Mouse (Mus musculus) ES-Bruce4 (cell line): ENCODE data around the gene Cfap43.

Experiments
- CTCF ChIP-seq: IDR thresholded peaks from one replicate; pipeline ENCODE4 v1.8.1; 2011; ENCODE audit warnings: low read depth, low read length
- POLR2A ChIP-seq: IDR thresholded peaks from one replicate; pipeline ENCODE4 v1.8.1; 2011; ENCODE audit warnings: low read length; ENCODE audit not compliant: insufficient read depth

GRCm38 (mm10) chr19:47696411-47696810 is 222.7 kb downstream of the Cfap43 start:
- TF ChIP-seq CTCF (no peak), POLR2A (no peak)
